8 mouse cellular contexts compared by ENCODE assay signal in genomic region chr13:22014411-22014845, GRCm38 (mm10). TPM values are rescaled to one million over a fixed set of nuclear protein-coding genes. Genes with fewer than 3 reads are reported as not detected.
DNase-seq lines count a peak whose midpoint lies in the region; ATAC-seq lines count a peak whose summit lies in the region.
"Had no signal": no experiment of that assay in that cellular context is flagged by ENCODE, and none has a peak within 500 bp of the region (broad histone marks: within the 10 kb centered on the region; RNA-seq: fewer than 3 reads in every experiment).

No protein-coding gene starts in this region.

- peaks cover 10% of the 10 kb centered on the region; the same call in 1 of the 2 replicates for H3K4me1 ChIP-seq in lung, embryonic 16.5 days (replicated peaks; ENCODE audit: control insufficient read depth, insufficient read depth, low read length)
- H3K4me1 ChIP-seq in forebrain, embryonic 11.5 days (replicated peaks; ENCODE audit: control insufficient read depth, insufficient read depth, low read length): no peaks in the 10 kb centered on the region
- H3K4me1 ChIP-seq in limb, embryonic 10.5 days: peaks cover 7% of the 10 kb centered on the region

- H3K9me3 ChIP-seq in lung, embryonic 16.5 days (ENCODE audit: control insufficient read depth, low read length): peaks cover 4% of the 10 kb centered on the region; the same call in 1 of the 2 replicates
- H3K9me3 ChIP-seq in forebrain, embryonic 11.5 days (ENCODE audit: control insufficient read depth, low read length): no peaks in the 10 kb centered on the region
- H3K9me3 ChIP-seq in limb, embryonic 10.5 days (replicated peaks): no peaks in the 10 kb centered on the region

- peak overlapping the region; percentile 54 for H3K4me2 ChIP-seq in lung, embryonic 16.5 days (ENCODE audit: low read depth, low read length)
- peak overlapping the region; percentile 29; the same call in 1 of the 2 replicates for H3K4me2 ChIP-seq in forebrain, embryonic 11.5 days (ENCODE audit: low read depth, low read length, severe bottlenecking)

- peak overlapping the region; percentile 39; the same call in 1 of the 2 replicates for H3K9ac ChIP-seq in lung, embryonic 16.5 days (ENCODE audit: low read length)
- no peak overlapping the region for H3K9ac ChIP-seq in forebrain, embryonic 11.5 days (ENCODE audit: low read length)

- no peak; the same call in 1 of the 2 replicates for ATAC-seq in lung, embryonic 16.5 days (ENCODE audit: low read depth)
- no peak for ATAC-seq in forebrain, embryonic 11.5 days (replicated peaks; ENCODE audit: low FRiP score)
- no peak for ATAC-seq in inflammation-experienced regulatory T-cells, adult 6 months

- peak overlapping the region; percentile 36 for H3K4me3 ChIP-seq in lung, embryonic 16.5 days (ENCODE audit: low read length)
- H3K4me3 ChIP-seq in forebrain, embryonic 11.5 days (ENCODE audit: low read depth, low read length): peak overlapping the region; percentile 5; the same call in 1 of the 2 replicates
- peak overlapping the region; percentile 37 for H3K4me3 ChIP-seq in limb, embryonic 10.5 days

- H3K27ac ChIP-seq in lung, embryonic 16.5 days (ENCODE audit: low read length): no peak overlapping the region
- no peak overlapping the region for H3K27ac ChIP-seq in forebrain, embryonic 11.5 days (ENCODE audit: low read depth, low read length)
- H3K27ac ChIP-seq in limb, embryonic 10.5 days: no peak overlapping the region

- no peak for DNase-seq in lung, postnatal 25 days (ENCODE audit: low spot score)
- DNase-seq in forebrain, embryonic 11.5 days (ENCODE audit: low spot score): no peak
- DNase-seq in limb, embryonic 10.5 days (ENCODE audit: low spot score): no peak
- peak; percentile 21 for DNase-seq in splenic B cell, adult 2 months (ENCODE audit: low read depth, low spot score)
- DNase-seq in adrenal gland, adult 2 months: no peak

- peaks cover 43% of the 10 kb centered on the region for H3K27me3 ChIP-seq in lung, embryonic 16.5 days (ENCODE audit: control insufficient read depth, insufficient read depth, low read depth, low read length)
- peaks cover 53% of the 10 kb centered on the region for H3K27me3 ChIP-seq in forebrain, embryonic 11.5 days (ENCODE audit: control insufficient read depth, insufficient read depth, low read length)
- H3K27me3 ChIP-seq in limb, embryonic 10.5 days (ENCODE audit: low read depth, poor library complexity, severe bottlenecking): peaks cover 85% of the 10 kb centered on the region
- H3K27me3 ChIP-seq in splenic B cell, adult 2 months (ENCODE audit: control insufficient read depth, insufficient read depth, low read length, poor library complexity, severe bottlenecking): no peaks in the 10 kb centered on the region

- 10% methylated on average over 17 of the region's 17 CpGs for WGBS in lung, embryonic 16.5 days
- WGBS in forebrain, embryonic 11.5 days: 14% methylated on average over 17 of the region's 17 CpGs
- WGBS in limb, embryonic 10.5 days: 10% methylated on average over 17 of the region's 17 CpGs

- no peaks in the 10 kb centered on the region for H3K36me3 ChIP-seq in lung, embryonic 16.5 days (ENCODE audit: control insufficient read depth, insufficient read depth, low read length)
- H3K36me3 ChIP-seq in forebrain, embryonic 11.5 days (ENCODE audit: control insufficient read depth, insufficient read depth, low read length): no peaks in the 10 kb centered on the region
- H3K36me3 ChIP-seq in limb, embryonic 10.5 days: no peaks in the 10 kb centered on the region
- H3K36me3 ChIP-seq in splenic B cell, adult 2 months (ENCODE audit: control insufficient read depth, insufficient read depth, low read length, poor library complexity, severe bottlenecking): no peaks in the 10 kb centered on the region

RNA-seq across cellular contexts. Expression of gene Prss16, which starts 4.9 kb away (rescaled TPM):
- polyA plus RNA-seq in lung, embryonic 16.5 days (2015; fragmentation: Nextera tagmentation; extraction: Ambion mirVana): 10.0 and 26.0 TPM in 2 replicates
- 0.37 TPM in 1 of 2 replicates, not detected in the other for polyA plus RNA-seq in forebrain, embryonic 11.5 days (2014; fragmentation: Nextera tagmentation; extraction: Ambion mirVana)
- 0.20 TPM in 1 of 2 replicates, not detected in the other for polyA plus RNA-seq in limb, embryonic 10.5 days (2016; fragmentation: Nextera tagmentation; extraction: Ambion mirVana)
- 1 to 10 TPM in 1 of 3 experiments, under 1 TPM in 1, not detected in 1; 0.24 to 1.2 TPM for polyA plus RNA-seq in inflammation-experienced regulatory T-cells, adult 6 months (2017; shearing (Covaris generic))
- under 1 TPM in 1 of 2 experiments, not detected in 1; 0.61 TPM for total RNA-seq in adrenal gland, adult 2 months (2021)
- 0.35 and 1.0 TPM in 2 replicates for polyA plus RNA-seq in adrenal gland, adult 2 months (2012; rRNA removed)

RNA-seq across cellular contexts. Expression of gene Hist1h2ah, which starts 20.9 kb away (rescaled TPM):
- polyA plus RNA-seq in lung, embryonic 16.5 days (2015; fragmentation: Nextera tagmentation; extraction: Ambion mirVana): 2.3 and 15.3 TPM in 2 replicates
- 5.6 TPM in 1 of 2 replicates, not detected in the other for polyA plus RNA-seq in forebrain, embryonic 11.5 days (2014; fragmentation: Nextera tagmentation; extraction: Ambion mirVana)
- 7.3 and 8.5 TPM in 2 replicates for polyA plus RNA-seq in limb, embryonic 10.5 days (2016; fragmentation: Nextera tagmentation; extraction: Ambion mirVana)
- 100 to 1,000 TPM in 1 of 3 experiments, 10 to 100 TPM in 1, not detected in 1; 52.3 to 507 TPM for polyA plus RNA-seq in inflammation-experienced regulatory T-cells, adult 6 months (2017; shearing (Covaris generic))
- total RNA-seq in adrenal gland, adult 2 months (2021): 10 to 100 TPM; 14.2 to 18.9 TPM
- polyA plus RNA-seq in adrenal gland, adult 2 months (2012; rRNA removed): 1.0 and 16.0 TPM in 2 replicates
- polyA plus RNA-seq: frontal cortex, adult 2 months had no signal

RNA-seq across cellular contexts. Expression of gene Hist1h2bk, which starts 21.2 kb away (rescaled TPM):
- polyA plus RNA-seq in lung, embryonic 16.5 days (2015; fragmentation: Nextera tagmentation; extraction: Ambion mirVana): 6.6 and 7.3 TPM in 2 replicates
- 5.4 and 11.9 TPM in 2 replicates for polyA plus RNA-seq in forebrain, embryonic 11.5 days (2014; fragmentation: Nextera tagmentation; extraction: Ambion mirVana)
- polyA plus RNA-seq in limb, embryonic 10.5 days (2016; fragmentation: Nextera tagmentation; extraction: Ambion mirVana): 10.3 and 11.8 TPM in 2 replicates
- polyA plus RNA-seq in inflammation-experienced regulatory T-cells, adult 6 months (2017; shearing (Covaris generic)): 1 to 10 TPM in 2 of 3 experiments, not detected in 1; 2.2 to 9.9 TPM
- 10 to 100 TPM; 27.4 to 48.0 TPM for total RNA-seq in adrenal gland, adult 2 months (2021)
- polyA plus RNA-seq in adrenal gland, adult 2 months (2012; rRNA removed): 1.9 and 3.2 TPM in 2 replicates

RNA-seq across cellular contexts. Expression of gene Hist1h4i, which starts 26.7 kb away (rescaled TPM):
- polyA plus RNA-seq in lung, embryonic 16.5 days (2015; fragmentation: Nextera tagmentation; extraction: Ambion mirVana): 23.6 and 24.3 TPM in 2 replicates
- 52.1 and 59.1 TPM in 2 replicates for polyA plus RNA-seq in forebrain, embryonic 11.5 days (2014; fragmentation: Nextera tagmentation; extraction: Ambion mirVana)
- 27.4 and 36.3 TPM in 2 replicates for polyA plus RNA-seq in limb, embryonic 10.5 days (2016; fragmentation: Nextera tagmentation; extraction: Ambion mirVana)
- polyA plus RNA-seq in inflammation-experienced regulatory T-cells, adult 6 months (2017; shearing (Covaris generic)): 10 to 100 TPM in 1 of 3 experiments, 1 to 10 TPM in 2; 4.1 to 18.5 (median 6.5) TPM
- total RNA-seq in adrenal gland, adult 2 months (2021): 10 to 100 TPM; 48.5 to 52.2 TPM
- 11.4 and 12.7 TPM in 2 replicates for polyA plus RNA-seq in adrenal gland, adult 2 months (2012; rRNA removed)

RNA-seq across cellular contexts. Expression of gene Hist1h2ag, which starts 28.3 kb away (rescaled TPM):
- 36.8 and 53.7 TPM in 2 replicates for polyA plus RNA-seq in lung, embryonic 16.5 days (2015; fragmentation: Nextera tagmentation; extraction: Ambion mirVana)
- polyA plus RNA-seq in forebrain, embryonic 11.5 days (2014; fragmentation: Nextera tagmentation; extraction: Ambion mirVana): 64.5 and 67.2 TPM in 2 replicates
- polyA plus RNA-seq in limb, embryonic 10.5 days (2016; fragmentation: Nextera tagmentation; extraction: Ambion mirVana): 59.9 and 81.0 TPM in 2 replicates
- 1 to 10 TPM in 2 of 3 experiments, not detected in 1; 3.9 to 4.5 TPM for polyA plus RNA-seq in inflammation-experienced regulatory T-cells, adult 6 months (2017; shearing (Covaris generic))
- 10 to 100 TPM; 14.1 to 18.2 TPM for total RNA-seq in adrenal gland, adult 2 months (2021)
- 0.45 TPM in 1 of 2 replicates, not detected in the other for polyA plus RNA-seq in adrenal gland, adult 2 months (2012; rRNA removed)
